Mouse (Mus musculus) layer of hippocampus, adult 11-12 months (tissue): ENCODE measurements around the gene Tnfrsf4.

ENCODE experiments used
- DNase-seq: peaks from one replicate; pipeline ENCODE4 v3.0.0; 2022; ENCODE audit warnings: low spot score

Tnfrsf4 gene

GRCm38 (mm10) chr4:156028580-156028979 is 14.9 kb downstream of the Tnfrsf4 start:
- no peak for DNase-seq

GRCm38 (mm10) chr4:156030651-156031118 is 17.0 kb downstream of the Tnfrsf4 start:
- DNase-seq = no peak

GRCm38 (mm10) chr4:156031255-156031592 is 17.6 kb downstream of the Tnfrsf4 start:
- DNase-seq = no peak

DNA sequence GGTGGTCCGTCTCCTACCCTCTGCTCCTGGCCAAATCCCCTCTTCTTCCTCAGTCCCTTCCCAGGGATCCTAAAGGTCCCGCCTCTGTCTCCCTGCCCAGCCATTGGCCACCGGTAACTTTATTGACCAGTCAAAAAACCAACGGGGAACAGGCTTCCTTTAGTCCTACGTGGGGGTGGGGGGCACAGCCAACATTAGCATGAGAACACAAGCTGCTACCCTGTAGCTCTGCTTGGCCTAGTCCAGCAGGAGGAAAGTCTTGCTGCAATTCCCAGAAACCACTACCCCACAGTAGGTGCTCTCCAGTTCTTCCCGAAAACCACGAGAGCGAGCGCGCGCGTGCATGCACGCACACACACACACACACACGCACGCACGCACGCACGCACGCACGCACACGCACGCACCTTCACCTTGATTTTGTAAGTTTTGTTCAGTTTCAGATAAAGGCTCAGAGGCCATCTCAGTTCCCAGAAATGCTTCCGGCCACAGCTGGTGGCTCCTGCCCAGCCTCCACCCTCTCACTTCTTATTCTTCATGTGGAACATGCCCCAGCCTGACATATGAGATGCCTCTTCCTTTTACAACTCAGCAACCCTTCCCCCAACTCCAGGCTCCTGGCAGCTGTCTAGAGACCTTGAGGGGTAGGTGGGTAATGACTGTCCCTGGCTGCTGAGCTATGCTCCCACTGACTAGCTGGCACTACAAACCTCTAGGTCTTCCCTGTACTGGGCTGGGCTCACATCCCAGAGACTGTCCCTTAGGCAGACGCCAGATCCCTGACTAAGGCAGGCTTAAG is 18.1 kb downstream of the Tnfrsf4 start:
- DNase-seq = peak; percentile 76

GRCm38 (mm10) chr4:156032856-156033255 is 19.2 kb downstream of the Tnfrsf4 start:
- no peak for DNase-seq

DNA sequence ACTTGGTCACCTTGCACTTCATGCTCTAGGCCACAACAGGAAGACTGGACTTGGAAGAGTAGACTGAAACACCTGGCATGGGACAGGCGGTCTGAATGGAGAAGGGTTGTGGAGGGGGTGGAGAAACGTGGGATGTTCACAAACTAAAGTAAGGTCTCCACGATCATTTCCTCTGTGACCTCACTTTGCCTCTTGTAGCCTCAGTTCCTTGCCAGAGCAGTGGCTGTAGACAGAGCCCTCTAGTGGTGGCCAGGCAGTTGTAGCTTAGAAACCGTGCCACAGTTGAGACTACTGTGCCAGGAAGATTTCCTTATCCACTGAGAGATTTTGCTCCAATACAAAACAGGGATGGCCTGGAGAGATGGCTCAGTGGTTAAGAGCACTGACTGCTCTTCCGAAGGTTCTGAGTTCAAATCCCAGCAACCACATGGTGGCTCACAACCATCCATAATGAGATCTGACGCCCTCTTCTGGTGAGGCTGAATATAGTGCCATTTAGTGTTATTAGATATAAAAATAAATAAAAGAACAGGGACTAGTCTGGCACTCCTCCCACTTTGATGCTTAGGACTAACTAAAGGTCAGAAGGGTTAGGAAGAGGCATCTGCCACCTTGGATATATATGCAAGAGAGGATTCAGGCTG is 20.0 kb downstream of the Tnfrsf4 start:
- DNase-seq = no peak

- DNase-seq = no peak
Measured at GRCm38 (mm10) chr4:156034301-156034700, 20.7 kb downstream of the Tnfrsf4 start.

DNA sequence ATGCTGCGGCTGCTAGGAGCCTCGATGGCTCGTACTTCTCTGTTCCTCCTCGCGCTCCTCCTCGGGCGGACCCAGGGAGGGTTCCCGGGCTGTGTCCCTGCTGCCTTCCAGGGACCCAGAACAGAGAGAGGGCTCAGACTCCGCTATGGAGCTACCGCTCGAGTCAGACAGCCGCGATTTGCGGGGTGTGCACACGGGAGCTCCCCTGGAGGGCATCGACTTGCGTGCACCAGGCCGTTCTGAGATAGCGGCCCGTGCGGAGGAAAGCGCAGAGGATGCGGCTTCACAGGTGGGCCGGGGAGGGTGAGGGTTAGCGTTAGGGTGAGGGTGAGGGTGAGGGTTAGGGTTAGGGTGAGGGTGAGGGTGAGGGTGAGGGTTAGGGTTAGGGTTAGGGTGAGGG is 21.3 kb downstream of the Tnfrsf4 start:
- no peak for DNase-seq

DNA sequence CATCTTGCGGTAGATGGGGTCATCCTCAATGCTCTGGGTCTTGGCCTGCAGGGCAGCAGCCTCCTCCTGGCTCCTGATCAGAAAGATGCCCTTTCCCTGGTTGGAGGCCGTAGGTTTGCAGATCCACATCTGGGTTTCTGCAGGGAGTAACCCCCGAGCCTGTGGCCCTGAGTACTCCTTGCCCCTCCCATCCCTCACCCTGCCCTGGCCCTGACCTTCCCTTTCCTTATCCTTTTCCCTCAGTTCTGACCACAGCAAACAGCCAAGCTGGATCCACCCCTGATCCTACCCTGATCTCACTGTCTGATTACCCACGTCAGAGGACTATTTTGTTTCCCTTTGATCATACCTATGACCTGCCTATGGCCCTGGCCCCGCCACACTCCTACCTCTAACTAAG is 31.1 kb downstream of the Tnfrsf4 start:
- DNase-seq = no peak

GRCm38 (mm10) chr4:156049779-156050178 is 36.1 kb downstream of the Tnfrsf4 start:
- DNase-seq = no peak

DNA sequence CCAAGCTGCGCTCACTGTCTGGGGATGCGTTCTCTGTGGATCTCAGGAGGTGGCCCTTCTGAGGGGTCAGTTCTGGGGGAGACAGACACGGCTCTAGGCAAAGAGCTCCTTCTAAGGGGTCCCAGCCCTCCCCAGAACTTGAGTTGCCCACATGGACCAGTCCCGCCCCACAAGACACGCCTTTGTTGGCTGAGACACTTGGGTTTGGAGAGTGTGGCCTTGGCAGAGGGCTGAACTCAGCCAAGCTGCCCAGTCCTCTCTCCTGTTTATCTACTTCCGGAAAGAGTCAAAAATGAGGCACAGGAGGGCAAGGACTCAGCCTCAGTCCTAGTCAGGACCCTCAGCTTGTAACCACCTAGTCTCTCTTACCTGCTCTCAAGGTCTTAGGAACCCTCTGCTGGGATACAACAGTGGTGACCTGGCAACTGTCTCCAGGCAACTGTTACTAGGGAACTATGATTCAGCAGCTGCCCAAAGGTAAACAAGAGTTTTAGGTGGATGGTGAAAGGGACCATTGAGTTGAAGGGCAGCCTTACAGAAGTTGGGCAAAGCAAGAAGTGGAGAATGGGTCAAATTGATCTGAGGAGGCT is 36.8 kb downstream of the Tnfrsf4 start:
- DNase-seq = no peak

DNA sequence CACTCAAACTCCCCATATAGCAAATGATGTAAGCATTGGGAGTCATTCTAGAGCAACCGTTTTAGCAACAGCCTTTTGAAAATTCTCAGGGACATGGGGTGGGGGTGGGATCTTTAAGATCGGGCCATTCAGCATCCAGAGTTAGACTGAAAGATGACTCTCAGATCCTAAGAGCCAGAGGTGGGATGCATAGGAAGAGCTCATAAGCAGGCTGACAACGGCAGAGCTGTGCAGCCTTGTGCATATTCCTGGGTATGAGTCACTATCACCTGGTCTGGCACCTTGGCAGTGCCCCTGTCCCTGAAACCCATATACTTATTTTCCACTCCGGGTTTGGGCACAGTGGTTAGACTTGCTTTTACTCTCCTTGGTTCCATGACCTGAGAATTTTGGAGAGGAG is 39.5 kb downstream of the Tnfrsf4 start:
- DNase-seq = no peak

DNA sequence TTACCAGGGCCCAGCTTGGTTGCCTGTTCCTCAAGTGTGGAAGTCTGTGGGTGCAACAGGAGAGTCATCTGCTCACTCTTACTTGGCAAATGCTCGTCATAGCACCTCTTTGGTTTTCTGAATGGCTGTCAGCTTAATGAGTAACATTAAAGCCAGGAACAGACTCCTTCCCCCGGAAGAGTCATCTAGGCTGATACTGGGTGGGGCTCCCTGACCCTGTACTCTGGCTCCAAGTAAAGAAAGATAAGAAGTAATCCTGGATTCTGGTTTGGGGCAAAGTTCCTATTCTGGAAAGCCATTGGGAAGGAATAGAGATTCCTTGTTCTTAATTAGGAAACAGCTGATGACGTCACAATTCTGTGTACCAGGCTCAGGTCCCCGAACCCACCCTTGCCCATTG is 40.5 kb downstream of the Tnfrsf4 start:
- no peak for DNase-seq

GRCm38 (mm10) chr4:156054606-156055005 is 41.0 kb downstream of the Tnfrsf4 start:
- no peak for DNase-seq

- no peak for DNase-seq
Measured at GRCm38 (mm10) chr4:156055173-156055572, 41.5 kb downstream of the Tnfrsf4 start.

DNA sequence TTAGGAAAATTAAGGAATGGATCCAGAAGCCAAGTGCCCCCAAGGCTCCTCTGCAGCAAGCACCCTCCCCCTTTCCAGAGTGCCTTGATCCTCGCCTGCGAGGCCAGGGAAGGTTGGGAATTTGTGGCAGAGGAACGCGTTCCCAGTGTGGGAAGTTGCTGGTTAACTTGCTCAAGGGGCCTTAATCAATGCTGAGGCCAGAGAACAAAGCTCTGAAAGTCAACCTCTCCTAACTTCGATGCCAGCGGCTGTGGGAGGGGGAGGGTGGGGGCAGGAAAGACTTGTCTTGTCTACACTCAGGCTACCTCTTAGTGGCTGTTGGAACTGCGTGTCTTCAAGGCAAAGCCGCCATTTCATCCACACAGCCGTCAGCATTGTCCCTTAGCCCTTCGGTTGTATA is 44.1 kb downstream of the Tnfrsf4 start:
- no peak for DNase-seq

DNA sequence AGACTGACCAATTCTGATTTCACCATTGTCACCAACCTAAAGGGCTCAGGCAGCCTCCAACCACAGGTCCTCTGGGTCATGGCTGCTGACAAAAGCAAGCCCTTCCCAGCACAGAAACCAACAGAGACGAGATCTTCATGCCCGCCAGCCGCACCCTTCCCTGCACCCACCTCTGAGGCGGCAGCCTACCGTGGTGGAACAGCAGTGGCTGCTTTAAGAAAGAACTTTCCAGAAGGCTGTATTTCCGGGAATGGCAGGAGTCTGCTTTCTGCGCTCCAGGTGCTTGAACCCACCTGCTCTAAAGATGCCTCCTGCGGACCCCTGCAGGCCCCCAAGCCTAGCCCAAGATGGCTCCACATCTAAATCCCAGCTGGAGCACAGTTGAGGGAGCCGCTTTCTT is 45.2 kb downstream of the Tnfrsf4 start:
- no peak for DNase-seq

- no peak for DNase-seq
Measured at GRCm38 (mm10) chr4:156059261-156059660, 45.6 kb downstream of the Tnfrsf4 start, which contains the start of gene Ttll10. Gene Ttll10, minus strand, starts transcription at chr4:156059414.

DNA sequence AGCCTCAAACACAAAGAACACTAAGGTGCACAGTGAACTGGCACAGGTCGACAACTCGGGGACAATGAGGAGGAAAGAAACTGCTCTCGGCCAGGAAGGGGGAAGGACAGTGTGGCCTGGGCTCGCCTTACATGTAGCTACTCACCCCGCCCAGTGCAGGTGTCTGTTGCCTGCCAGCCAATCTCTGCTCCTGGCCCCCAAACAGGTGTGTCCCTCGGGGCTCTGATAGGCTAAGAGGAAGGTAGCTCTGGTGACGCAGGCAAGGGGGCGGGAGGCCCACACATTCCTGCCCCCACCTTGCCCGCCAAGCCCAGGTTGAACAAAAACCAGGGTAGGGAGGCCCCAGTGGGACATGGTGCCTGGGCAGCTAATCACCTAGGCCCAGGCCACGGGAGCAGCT is 46.1 kb downstream of the Tnfrsf4 start:
- no peak for DNase-seq

DNA sequence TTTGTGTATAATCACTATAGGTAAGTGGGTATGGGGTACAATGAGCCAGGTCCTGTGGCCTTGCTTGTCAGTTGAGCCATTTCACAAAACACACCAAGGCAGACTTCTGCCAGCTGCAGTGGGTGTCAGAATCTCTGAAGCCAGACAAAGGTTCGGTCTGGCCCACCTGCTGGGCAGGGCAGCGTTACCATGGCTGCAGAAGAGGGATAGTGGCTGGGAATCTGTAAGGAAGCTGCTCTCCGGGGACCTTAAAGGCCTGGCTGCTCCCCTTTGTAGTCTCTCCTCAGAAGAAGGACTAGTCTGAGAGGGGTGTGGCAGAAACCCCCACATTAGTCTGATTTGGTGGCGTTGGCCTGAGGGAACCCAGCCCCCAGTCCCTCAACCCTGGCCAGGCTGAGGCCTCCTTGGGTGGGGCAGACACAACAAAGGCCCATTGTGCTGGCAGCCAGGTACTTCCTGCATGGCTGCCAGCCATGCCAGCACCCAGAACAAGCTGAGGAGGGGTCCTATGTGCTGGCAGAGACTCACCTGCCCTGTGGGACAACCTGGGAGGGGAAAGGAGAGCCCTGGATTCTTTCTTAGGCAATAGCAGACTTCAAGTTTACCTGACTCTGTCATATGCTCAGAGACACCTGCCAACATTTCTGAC is 50.3 kb downstream of the Tnfrsf4 start:
- DNase-seq = no peak

DNA sequence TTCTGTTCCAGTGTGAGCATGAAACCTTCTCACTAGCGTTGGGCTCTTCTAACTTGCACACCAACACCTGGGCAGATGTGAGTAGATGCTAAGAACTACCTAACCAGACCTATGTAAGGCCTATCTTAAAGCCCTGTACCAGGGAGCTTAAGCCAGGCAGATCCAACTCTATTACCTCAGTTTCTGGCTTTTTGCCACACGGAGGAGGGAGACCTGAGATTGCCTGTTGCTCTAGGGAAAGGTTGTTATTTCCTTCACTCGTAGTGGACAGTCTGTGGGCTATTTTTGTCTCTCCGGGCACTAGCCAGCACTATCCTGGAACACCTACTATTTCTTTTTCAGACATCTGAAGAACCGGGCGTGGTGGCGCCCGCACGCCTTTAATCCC is 50.9 kb downstream of the Tnfrsf4 start:
- no peak for DNase-seq

DNA sequence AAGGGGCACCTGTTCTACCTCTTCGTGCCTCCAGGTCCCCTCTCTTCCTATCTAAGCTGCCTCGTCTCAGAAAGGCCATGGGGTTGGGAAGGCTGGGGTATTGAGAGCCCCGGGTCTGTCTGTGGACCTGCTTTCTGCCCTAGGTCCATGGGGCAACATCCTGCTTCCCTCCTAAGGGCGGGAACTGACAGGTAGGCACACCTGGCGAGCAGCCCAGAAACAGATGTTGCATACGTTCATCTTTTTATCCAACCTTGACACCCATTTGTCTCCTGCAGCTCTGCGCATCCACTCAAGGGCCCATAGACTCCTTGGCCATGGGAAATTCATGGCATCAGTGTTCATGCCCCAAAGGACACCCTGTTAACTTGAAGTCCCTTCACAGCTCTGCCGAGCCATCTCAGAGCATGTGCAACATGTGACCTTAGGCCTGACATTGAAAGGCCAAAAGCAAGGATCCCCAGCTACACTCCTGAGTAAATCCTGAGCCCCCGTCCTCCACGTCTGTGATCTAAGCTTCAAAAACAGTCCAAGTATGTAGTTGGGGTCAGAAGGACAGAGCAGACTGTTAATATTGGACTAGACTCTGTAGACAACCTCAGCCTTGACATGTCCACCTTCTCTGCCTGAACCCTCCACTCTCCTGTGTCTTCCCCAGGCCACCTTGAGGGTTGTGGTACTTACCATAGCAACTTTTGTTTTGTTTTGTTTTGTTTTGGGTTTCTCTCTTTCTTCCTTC is 51.7 kb downstream of the Tnfrsf4 start:
- no peak for DNase-seq
